Mouse (Mus musculus): ENCODE data around the gene Tnr.

DNA sequence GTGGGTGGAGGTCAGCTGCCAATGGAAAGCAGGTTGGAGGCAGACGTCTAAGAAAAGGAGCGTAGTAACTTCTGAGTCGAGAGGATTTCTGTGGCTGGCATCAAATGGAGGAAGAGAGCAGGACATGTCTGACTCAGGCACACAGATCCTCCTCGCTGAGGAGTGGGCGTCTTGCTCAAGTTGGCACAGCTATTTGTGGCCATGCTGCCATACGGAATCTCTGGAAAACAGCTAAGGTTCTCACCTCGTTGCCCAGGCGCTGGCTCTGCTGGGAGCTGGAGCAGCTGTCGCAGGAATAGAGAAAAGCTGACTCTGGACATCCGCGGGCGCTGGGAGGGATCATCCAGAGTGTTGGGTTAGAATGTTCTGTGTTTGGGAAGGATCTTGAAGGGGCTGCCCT, 250.1 kb downstream of the Tnr start:
- TF ChIP-seq CTCF (IDR thresholded peaks at IDR 0.05; ENCODE audit: borderline replicate concordance, control insufficient read depth, extremely low read depth, insufficient read depth, low read length, poor library complexity): no peak
- TF ChIP-seq POLR2A (IDR thresholded peaks at IDR 0.05; ENCODE audit: control insufficient read depth, extremely low read depth, insufficient read depth, low read length, poor library complexity): no peak
